Mouse (Mus musculus): ENCODE results near the gene Ccdc158.

Gene Ccdc158

DNA sequence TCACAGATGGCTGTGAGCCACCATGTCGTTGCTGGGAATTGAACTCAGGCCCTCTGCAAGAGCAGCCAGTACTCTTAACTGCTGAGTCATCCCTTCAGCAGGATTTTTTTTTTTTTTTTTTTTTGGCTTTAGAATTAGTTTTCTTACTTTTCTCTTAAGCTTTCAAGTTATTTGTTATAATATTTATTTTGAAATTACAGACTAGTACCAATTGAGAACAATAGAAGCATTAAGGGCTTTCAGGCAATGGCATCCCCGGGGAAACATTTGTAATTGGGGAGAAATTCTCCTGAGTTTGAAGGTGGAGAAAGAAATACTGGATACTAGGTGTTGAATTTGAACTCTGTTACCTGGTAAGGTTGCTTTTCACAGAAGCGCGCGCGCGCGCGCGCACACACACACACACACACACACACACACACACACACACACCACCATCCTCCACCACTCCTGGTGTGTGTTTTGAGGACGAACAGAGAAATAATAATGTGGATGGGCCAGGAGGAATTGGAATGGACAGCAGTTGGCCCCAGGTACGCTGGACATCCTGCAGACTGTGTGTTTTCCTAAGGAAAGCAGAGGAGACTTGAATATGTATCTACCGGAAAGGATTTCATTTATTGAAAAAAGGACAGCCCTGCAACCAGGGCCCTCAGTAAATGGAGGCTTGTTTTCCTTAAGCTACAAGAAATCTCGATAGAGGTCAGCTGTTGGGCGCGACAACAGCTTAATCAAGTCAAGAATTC lies 9.8 kb upstream of the Ccdc158 start:
- DNase-seq: no peak

- no peak for DNase-seq
Observed at GRCm38 (mm10) chr5:92683871-92684475, 8.9 kb upstream of the Ccdc158 start.

DNA sequence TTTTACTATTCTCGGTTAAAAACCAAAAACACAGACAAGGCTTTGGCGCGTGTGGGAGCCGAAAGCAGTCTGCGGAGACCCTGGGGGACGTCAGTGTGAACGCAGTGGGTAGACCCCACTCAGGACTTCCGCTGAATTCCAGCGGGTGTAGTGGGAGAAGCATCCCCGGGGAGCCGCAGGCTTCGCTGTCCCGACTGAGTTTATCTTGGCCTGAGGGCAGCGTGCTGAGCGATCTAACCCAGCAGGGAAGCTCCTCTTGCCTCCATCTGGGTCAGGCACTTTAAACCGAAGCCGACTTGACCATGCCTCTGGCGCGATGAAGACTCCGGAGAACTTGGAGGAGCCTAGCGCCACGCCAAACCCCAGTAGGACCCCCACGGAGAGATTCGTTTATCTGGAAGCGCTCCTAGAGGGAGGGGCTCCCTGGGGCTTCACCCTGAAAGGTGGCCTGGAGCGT lies 8.3 kb upstream of the Ccdc158 start, which contains the start of gene Shroom3:
Gene Shroom3 (plus strand): TSS at position 85 of the 457 bp plus-strand sequence.
- no peak for DNase-seq

GRCm38 (mm10) chr5:92682621-92683348 lies 7.7 kb upstream of the Ccdc158 start:
- DNase-seq: no peak

GRCm38 (mm10) chr5:92681861-92682260 lies 6.8 kb upstream of the Ccdc158 start:
- DNase-seq: no peak

- peak; percentile 9 for DNase-seq
Observed at GRCm38 (mm10) chr5:92679441-92679840, 4.4 kb upstream of the Ccdc158 start.

GRCm38 (mm10) chr5:92675574-92675920 lies 476 bp upstream of the Ccdc158 start:
- no peak for DNase-seq

DNA sequence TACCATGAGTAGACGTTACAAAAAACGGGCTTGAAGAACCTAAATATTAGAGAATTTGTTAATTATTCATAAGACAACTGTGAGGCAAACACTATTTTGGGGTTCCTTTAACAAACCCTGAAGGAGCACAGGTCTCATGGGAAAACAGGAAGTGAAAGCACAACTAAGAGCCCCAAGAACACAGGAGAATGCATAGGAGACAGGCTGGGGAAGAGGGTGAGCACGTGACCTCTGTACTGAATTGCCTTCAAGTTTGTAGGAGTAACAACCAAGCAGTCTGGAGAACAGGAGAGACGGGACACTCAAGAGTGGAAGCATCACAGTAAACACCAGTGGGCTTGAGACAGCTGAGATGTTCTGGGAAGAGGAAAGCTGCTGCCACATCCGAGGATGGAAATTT lies 8.2 kb downstream of the Ccdc158 start:
- DNase-seq: no peak

- DNase-seq: no peak
Observed at GRCm38 (mm10) chr5:92664321-92664720, 10.8 kb downstream of the Ccdc158 start.

DNA sequence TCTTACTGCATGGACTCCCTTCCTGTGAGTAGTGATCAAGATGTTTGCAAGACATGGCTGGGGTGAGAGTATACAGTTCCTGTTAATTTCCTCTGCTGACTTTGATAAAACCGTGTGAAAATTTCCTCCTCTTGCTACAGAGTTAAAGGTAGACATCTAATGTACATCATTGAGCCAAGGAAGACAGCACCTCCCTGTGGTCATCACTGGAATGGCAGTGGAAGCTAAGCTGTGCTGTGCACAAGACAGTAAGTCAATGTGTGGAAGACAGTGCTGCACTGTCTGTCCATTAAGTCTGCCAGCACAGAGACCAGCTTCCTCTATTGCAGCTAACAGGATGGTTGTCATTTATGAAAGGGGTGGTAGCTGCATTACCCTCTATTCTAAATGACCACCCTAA lies 18.8 kb downstream of the Ccdc158 start:
- DNase-seq: peak; percentile 21

DNA sequence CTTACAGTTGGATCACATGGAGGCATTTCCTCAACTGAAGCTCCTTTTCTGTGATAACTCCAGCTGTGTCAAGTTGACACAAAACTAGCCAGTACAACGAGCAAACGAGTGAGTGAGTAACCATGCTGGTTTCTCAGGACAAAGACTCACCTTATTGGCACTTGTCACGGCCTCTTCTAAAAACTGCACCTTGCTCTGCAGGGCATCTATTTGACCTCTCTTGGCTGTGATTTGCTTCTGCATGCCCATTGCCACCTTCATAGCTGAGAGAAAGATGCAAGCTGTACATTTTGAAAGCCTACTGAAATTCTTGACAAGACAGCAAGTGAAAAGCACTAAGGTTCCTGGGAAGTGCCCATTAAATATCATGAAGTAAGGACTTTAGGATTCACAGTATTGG lies 34.2 kb downstream of the Ccdc158 start:
- DNase-seq: no peak

GRCm38 (mm10) chr5:92635891-92636290 lies 39.2 kb downstream of the Ccdc158 start:
- no peak for DNase-seq

DNA sequence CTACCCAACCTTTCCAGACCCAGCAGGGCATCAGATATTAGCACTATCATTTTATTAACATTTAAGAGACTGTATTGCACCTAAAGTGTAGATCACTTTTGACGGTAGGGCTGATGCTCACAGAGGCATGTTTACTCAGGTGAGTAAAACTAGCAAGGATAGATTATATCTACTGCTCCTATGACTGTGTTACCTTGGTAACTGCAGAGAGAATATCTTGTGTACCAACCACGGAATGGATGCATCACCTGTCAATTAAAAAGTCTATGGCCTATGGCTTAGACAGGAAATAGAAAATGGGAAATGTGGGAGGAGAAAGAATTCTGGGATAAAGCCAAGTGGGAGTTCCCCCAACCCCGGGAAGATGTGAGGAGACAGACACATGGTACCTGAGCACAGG lies 40.2 kb downstream of the Ccdc158 start:
- DNase-seq: no peak

DNA sequence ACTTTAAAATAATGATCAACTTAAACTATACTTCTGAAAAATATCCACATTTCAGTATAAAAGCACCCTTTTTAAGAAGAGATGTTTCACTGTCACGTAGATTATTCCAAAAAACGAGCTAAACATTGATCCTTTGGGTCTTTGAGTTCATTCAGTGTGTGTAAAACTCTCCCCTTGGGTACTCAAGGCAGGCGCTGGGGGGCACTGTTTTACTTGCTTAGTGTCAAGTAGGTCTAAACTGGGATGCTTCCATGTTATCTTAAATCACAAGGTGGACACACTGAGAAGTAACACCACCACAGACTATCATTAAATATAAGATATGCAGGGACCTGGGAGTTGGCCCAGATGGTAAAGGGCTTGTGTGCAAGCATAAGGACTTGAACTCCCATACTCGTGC lies 41.5 kb downstream of the Ccdc158 start:
- DNase-seq: no peak

- no peak for DNase-seq
Observed at GRCm38 (mm10) chr5:92627896-92628295, 47.2 kb downstream of the Ccdc158 start.

- DNase-seq: no peak
Observed at GRCm38 (mm10) chr5:92621883-92622282, 53.2 kb downstream of the Ccdc158 start.

DNA sequence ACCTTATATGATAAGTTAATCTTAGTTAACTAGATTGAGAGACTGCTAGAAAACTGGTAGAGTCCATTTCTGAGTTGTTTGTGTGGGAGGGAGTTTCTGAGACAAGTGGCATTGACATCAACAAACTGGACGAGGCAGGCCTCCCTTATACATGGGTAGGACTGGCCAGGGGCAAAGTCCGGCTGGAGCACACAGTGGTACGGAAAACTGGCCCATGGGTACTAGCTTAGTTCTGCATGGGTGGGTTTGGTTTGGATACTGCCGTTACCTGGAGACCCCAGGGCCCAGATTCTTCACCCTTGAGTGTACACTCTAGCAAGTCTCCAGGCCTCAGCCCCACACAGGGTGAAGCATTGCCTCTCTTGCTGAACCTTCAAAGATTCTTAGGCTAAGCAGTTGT lies 62.3 kb downstream of the Ccdc158 start:
- DNase-seq: no peak

DNA sequence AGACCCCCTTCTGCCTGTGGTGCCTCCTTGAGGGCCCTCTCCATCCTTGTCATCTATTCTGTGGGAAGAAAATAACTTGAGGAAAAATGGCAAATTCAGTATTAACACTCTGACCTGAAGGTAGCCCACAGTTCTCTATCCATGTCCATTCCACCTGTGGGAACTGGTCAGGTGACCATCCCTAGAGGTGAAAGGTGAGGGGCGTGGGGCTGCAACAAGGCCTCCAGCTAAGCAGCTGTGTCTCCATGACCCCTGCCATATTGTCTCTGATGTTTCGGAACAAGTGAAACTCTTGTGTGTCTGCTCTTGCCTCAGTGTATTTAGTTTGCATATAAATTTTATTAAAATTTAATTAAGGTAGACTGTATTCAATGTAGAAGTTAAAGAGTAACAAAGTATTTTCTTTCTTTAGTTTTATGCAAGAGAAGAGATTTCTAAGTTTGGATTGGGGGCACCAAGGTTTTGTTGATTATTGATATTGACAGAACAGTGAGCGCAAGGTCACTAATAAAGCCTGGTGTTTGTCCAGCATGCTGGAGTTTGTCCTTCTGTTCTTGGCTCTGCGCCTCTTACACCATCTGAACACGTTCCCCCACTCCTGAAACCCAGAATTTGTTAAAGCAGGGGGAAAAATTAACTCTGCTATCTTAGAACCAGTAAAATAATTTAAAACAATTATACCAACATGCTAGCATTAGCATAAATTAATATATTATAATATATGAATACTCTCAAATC lies 67.4 kb downstream of the Ccdc158 start:
- no peak for DNase-seq

GRCm38 (mm10) chr5:92604452-92605247 lies 70.4 kb downstream of the Ccdc158 start:
- DNase-seq: no peak

DNA sequence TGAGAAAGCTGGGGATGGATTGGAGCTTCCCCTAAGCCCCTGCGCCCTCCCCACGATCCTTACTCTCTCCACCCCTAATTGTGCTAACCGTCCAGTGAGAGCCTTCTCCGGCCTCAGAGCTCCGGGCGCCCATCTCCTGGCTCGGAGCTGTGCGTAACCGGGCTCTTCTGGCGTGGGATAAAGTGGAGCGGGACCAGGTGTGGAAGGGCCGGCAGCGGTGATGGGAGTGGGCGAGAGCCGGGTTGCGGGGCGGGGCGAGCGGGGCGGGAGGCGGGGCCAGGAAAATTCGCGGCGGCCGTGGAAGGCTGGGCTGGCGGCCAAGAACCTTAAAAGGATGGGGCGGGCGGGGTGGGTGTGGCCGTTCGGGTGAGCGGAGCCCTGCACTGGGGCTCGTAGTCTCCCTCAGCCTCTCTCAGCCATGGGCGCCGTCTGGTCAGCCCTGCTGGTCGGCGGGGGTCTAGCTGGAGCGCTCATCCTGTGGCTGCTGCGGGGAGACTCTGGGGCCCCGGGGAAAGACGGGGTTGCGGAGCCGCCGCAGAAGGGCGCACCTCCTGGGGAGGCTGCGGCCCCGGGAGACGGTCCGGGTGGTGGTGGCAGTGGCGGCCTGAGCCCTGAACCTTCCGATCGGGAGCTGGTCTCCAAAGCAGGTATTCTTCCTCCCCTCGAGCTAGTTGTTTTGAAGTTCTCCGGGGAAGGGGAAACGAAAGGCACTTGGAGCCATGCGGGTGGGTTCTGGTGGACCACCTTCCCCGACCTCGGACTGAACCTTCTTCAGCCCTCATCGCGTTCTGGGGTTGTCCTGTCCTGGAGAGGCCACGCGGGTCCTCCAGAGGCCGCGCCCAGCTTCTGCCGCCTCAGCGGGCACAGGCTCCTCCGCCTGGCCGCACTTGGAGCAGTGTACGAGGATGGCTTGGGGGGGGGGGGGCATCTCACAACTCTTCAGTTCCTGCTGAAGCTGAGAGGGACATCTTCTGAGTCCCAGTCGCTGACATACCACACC lies 72.1 kb downstream of the Ccdc158 start, which contains the start of gene Stbd1:
Gene Stbd1 (plus strand): TSS at position 351 of the 1,000 bp plus-strand sequence.
- no peak for DNase-seq

- DNase-seq: no peak
Observed at GRCm38 (mm10) chr5:92599030-92599429, 76.0 kb downstream of the Ccdc158 start.
